Mouse (Mus musculus) embryonic fibroblast, embryonic 13.5 days (primary cell): ENCODE measurements around the gene Utp15.

ENCODE experiments used
- CTCF ChIP-seq: IDR thresholded peaks from 2 replicates; pipeline ENCODE4 v1.5.1; 2011; ENCODE audit warnings: mild to moderate bottlenecking, control low read depth, low read length, moderate library complexity, borderline replicate concordance; ENCODE audit not compliant: insufficient read depth
- POLR2A ChIP-seq: IDR thresholded peaks from 2 replicates; pipeline ENCODE4 v1.6.1; 2011; ENCODE audit warnings: low read depth, mild to moderate bottlenecking, control low read depth, low read length, moderate library complexity

DNA sequence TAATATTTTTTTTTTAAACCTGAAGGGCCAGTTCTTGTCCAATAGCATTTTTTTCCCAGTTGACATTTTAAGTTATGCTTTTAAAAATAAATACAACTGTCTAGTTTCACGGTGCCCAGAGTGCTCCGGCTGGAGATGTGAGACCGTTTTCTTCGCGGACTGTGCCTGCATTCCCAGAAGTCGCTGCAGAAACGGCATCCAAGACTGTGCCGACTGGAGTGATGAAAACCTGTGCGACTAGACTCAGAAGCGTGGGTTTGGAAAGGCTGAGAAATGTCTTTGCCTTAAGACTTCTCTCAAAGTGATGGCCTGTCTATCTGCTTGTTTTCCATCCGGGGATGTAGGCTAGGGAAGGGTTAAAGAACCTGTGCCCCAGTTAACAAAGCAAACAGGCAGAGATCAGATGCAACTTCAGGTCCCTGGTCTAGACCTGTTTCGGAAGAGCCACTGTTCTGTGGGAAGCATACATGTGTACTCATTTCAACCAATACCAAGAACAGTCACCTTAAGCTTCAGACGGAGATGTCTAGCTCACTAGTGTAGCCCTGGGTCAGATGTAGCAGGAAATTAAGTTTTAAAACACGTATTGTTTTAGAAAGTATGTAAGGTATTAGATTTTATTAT is 44.1 kb upstream of the Utp15 start:
- TF ChIP-seq CTCF (no peak), POLR2A (no peak)
